Mouse (Mus musculus): Measurements from ENCODE around the gene Mgll.

DNA sequence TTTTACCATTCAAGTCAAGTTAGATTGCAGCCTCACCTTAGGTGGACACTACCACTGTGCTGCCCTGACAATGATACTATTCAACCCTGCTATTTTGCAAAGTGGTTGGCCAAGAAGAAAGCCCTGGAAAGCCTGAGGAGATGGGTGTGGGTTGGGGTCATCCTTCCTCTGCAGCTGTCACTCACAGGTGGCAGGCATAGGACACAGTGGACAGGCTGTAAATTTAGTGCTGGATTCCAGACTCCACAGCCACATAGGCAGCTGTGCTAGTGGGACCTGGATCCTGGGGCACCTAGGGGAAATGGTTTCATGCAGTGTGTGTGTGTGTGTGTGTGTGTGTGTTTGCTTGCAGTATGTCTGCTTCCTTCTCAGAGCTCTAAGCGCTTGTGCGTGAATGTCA, 1.3 kb upstream of the Mgll start:
- TF ChIP-seq POLR2A (IDR thresholded peaks at IDR 0.05; ENCODE audit: borderline replicate concordance, low read depth, low read length) (no peak), CTCF (IDR thresholded peaks at IDR 0.05; ENCODE audit: low read depth, low read length) (no peak)

Measured in bone marrow macrophage, adult 2 months (primary cell).